Mouse (Mus musculus) right cerebral cortex, adult 2 months (tissue): ENCODE results near the gene Car11.

Experiments
- DNase-seq, 2 experiments: peaks; one replicate each; pipeline ENCODE4 v3.0.0; 2021 to 2022; ENCODE audit warnings: low spot score in 2 of 2

Car11 gene

DNA sequence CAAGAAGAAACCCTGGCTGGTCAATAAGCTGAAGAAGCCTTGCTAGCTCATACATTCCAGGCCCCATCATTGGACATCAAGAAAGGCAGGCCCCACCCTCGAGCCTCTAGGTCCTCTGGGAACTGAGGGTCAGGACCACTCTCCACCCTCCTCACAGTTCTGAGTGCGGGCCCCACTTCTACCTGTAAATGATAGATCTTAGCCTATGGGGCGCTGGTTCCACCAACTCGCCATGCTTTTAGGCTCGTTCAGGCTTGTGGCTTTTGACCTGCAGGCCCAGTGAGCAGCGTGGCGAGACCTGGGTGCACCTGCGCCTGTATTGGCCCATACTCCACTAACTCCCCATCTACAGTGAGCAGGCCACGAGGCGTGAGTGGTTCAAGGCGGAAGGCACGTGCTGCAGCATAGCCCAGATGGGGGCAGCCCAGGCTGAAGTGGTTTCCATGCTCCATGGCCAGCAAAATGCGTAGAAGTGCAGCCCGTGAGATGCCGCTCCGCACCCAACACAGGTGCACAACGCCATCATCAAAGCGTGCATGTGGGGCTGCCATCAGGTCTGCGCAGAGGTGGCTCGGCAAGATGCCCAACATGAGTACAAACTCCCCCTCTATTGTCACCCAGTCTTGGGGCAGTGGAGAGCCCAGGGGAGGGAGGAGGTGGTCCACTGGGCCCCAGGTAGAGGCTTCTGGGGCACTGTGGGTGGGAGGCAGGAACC, 11.0 kb downstream of the Car11 start:
- DNase-seq = no peak

DNA sequence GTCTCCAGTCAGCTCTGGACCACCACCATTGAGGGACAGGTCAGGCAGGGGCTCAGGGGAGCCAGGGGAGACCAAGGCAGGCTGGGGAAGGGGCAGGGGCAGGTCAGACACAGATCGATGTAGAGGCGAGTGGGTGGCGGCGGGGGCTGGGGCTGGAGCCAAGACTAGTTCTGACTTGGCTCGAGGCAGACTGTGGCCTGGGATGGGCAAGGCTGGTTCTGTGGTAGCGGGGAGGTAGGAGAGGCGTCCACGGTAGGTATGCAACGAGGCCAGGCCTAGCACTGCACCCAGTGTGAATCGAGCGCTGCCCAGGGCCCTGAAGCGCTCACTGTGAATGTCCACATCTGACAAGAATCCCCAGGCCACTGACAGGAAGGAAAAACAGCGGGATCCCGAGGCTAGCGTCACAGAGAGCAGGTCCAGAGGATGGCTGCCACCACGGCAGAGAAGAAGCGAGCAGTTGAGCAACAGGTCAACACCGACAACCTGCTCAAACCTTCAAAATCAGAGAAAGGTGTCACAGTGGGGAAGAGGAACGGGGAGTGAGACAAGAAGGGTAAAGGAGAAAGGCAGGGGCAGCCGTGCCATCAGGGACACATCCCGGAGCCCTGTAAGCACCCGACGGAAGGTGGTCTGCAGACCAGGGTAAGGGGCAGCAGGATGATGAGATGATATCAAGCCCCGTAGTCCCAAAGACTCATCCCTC, 11.8 kb downstream of the Car11 start:
- DNase-seq = no peak

DNA sequence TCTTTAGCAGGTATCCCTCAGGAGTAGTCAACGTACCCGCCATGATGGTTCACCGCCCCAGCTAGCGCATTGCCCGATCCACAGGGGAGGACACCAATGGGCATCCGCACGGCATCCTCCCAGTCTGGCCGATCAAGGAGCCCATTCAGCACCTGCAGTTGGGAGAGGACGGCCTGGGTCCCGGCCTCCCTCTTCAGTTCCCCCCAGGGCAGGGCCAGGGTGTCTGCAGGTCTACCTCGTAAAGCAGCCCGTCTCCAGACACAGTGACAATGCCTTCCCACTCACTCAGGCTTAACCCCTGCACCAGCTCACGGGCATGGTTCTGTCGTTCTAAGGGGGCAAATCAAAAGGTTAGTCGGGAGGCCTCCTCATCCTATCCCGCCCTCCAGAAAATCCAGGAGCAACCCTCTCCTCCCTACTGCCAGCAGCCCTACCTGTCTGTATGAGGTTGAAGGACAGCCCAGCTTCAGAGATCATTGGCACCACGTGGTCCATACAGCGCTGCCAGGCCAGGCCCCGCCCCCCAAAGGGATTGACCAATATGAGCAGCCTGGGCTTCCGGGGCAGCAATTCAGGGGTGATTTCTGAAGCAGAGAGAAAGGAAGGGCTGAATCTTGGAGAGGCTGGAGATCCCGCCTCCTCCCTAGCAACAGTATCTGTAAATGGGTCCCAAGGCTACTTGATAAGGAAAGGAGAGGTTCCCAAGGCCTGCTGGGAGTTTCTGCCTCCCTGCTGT, 12.5 kb downstream of the Car11 start:
- no peak for DNase-seq

DNA sequence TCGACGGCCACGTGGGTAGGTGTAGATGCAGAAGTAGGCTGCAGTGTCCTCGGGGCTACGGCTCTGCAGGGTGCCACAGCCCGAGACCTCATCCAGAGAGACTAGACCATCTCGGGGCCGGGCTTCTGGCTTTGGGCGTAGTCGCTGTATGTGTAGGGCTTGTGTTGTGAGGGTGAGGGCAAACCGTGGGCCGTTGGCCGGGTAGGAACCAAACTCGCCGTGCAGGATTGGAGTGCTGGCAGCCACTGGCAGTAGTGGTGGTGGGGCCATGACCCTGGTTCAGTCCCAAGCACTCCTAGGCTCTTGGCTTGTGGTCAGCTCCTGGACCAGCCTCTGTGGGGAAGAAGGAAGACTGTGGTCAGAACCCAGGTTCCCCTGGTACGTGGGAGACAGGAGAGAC, 13.8 kb downstream of the Car11 start:
- DNase-seq = no peak

DNA sequence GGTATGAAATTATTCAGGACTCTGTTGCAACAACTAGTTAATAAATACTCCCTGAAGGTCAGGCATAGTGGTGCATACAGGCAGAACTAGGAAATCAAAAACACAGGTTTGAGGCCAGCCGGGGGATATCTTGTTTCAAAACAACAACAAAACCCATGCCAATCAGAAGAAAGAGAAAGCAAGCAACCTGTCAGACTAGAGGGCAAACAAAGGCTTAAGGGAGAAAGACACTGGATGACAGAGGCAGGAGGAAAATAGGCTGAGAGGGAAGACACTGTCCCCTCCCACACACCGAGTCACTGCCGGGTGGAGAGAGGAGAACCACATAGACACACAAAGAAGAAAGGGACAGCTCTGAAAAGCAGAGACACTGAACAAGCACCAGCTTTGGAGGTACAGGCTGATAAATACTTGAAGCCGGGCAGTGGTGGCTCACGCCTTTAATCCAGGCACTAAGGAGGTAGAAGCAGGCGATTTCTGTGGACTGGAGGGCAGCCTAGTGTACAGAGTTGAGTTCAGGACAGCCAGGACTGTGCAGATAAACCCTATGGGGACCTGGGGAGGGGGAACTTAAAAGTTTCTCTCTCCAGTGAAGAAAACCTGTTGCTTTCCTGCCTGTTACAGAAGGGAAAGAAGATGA, 14.4 kb downstream of the Car11 start:
- no peak for DNase-seq

DNA sequence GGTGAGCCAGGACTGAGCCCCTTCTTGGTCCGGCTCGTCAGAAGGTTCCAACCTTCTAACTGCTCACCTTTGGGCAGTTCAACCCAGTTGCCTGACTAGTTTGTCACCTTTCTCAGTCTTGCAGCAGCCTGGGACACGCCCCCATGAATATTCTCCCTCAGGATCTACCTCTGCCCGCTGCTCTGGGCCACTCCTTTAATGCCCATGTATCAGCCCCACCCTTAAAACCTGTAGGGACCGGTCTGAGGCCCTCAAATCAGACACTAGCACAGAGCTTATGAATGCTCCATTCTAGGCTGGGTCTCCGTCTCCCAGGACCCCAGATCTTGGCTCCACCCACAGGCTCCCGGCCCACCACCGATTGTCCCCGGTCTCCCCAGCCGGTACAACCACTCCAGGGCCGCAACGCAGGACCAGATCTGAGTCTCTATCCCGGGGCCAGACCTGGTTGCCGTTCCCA, 15.0 kb downstream of the Car11 start:
- DNase-seq = no peak

DNA sequence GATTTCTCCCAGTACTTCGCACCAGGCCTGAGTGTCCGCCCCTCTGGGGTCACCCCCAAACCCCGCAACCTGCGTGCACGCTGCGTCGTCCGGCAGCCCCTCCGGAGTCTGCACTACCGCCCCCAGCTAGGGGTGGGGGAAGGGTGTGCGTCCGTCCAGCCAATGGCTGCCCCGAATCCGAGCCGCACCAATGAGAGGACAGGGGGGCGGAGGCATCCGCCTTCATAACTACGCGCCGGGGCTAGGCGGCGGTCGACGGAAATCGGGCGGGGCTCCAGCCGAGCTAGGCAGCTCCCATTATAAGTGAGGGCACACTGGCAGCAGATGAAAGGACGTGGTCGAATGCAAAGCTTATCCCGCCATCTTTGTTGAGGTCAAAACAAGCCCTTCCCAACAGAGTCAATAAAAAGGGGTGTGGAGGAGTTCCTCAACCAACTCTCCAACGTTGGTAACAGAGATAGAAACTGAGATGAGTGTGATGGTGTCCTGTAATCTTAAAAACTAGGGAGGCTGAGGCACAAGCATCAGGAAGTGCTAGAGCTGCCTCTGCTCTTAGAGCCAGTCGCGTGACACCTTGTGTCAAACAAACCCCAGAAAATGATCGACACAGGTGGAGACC, 15.6 kb downstream of the Car11 start, which contains the start of gene Rpl18:
TSS of gene Rpl18 (plus strand) at position 368 of the 619 bp plus-strand sequence.
- peak; percentile 98 for DNase-seq

DNA sequence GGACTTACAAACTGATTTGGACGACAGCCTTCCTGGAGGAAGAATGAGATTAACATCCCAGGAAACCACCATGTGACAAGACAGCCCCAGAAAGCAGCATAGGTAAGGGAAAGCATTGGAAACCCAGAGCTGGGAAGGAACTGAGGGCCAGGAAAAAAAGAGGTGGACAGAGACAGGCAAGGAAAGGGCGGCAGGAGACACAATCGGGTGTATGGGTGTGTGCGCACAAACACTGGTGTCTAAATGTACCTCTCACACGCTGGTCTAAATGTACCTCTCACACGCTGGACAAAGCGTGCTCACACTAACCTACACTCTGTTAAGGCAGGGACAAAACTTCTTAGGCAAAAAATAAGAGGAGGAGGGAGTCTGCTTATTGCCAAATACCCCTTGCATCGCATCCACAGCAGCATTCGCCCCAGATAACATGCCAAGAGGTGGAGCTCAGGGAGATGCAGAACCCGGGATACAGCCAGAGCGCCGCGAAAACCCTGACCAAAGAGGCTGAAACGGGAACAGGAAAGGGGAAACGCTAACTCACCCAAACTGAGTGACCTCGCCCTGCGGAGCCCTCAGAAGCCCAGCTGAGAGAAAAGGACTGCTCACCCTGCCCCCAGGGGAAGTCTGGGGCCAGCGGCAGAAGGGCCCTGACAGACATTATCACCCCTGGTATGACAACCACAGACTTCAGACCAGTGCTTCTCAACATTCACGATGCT, 16.3 kb downstream of the Car11 start:
- no peak for DNase-seq

DNA sequence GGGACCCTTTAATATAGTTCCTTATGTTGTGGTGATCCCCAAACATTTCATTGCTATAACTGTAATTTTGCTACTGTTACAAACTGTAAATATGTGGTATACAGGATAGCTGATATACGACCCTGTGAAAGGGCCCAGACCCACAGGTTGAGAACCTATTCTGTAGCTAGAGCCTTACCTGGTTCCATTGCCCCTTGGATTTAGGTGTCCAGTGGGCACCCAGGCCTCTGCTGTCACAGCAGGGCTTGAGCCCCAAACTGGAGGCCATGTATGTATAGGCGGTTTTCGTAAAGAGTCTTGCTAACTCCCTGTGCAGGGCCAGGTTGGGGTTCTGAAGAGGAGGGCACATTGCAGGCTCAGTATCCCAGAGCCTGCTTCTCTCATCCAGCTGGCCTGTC, 16.8 kb downstream of the Car11 start:
- DNase-seq = no peak

DNA sequence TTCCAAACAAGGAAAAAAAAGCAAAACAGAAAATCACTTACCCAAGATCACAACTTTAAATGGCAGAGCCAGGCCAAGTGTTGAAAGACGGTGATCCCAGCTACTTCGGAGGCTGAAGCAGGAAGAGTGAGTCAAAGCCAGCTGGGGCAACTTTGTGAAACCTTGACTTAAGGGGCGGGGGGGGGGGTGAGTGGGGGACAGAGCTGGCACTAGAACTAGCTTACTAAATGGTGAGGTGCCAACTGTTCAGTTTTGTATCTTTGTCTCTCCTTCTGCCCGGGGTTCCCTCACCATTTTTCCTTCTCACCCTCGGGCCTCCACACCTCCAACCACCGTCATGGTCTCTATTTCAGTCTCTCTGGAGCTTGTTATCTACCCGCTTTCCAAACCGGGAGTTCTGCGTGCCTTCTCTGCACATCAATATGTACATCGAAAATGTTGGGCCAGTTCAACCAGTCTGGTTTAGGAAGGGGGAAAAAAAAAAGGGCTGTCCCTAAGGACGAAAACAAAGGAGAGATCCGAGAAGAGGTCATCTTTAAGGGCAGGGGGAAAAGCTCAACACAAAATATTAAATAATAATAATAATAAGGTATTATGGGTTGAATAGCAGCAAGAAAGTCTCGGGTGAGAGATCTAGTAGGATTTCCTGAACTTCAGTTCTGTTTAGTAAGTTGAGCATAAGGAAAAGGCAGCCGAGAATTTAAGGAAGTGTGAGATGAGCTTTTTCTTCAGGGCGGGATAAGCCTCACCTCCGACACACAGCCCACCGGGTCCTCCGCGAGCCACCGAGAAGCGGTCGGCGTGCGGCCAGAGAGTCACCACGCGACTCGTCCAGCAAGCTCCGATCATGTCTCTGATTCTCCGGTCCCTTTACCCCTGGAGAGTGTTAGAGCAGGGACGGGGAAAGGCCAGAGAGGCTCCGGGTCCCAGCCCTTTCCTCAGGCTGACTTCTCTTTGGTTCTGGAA, 17.6 kb downstream of the Car11 start:
- DNase-seq = no peak

DNA sequence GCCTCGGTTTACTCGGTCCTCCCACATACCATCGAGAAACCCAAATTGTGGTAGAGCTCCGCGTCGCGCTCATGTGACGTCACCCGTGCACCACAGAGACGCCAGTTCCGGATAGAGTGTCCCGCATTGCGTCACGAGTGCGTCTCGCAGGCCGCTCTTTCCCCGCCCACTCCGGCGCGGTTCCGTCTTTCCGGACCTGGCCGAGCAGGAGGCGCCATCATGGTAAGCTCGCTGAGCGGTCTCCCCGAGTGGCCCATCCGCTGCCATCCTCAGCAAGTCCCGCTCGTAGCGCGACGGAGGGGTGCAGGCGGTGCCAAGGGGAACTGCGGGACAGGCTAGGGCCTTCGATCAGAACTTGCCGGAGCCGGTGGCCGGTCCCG, 18.3 kb downstream of the Car11 start, which contains the start of gene Sphk2:
TSS of gene Sphk2 (minus strand) at position 85 of the 380 bp plus-strand sequence.
- peak; percentile 99 to 100 for DNase-seq

DNA sequence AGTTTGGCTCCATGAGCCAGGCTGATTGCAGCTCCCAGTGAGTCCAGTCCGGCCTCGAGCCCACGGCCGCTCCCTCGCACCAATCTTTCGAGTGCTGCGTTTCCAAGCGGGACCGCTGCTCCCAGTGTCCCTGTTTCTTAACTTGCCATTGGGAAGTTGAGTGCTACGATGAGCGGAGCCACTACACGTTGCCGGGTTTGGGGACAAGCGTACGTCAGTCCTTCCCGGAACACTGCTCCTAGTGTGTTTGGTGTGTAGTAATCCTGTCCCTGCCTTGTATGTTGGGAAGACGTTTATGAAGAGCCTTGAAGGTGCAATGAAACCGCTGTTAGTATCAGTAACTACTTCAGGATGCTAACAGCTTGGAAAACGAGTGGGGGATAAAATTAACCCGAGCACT, 18.7 kb downstream of the Car11 start:
- DNase-seq = no peak

DNA sequence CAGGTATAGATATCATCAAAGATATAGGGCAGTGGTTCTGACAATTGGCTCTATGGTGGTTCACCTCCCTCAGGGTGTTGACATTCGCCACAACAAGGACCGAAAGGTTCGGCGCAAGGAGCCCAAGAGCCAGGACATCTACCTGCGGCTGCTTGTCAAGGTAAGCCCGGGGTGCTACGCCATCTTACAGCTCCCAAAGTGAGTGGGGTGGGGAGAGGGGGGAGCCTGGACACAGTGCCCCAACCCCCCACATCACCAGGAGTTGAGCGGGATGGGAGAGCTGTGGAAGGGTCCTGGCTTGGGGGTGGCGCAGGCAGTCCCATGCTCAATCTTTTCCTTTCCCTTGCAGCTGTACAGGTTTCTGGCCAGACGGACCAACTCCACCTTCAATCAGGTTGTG, 19.5 kb downstream of the Car11 start:
- no peak for DNase-seq

DNA sequence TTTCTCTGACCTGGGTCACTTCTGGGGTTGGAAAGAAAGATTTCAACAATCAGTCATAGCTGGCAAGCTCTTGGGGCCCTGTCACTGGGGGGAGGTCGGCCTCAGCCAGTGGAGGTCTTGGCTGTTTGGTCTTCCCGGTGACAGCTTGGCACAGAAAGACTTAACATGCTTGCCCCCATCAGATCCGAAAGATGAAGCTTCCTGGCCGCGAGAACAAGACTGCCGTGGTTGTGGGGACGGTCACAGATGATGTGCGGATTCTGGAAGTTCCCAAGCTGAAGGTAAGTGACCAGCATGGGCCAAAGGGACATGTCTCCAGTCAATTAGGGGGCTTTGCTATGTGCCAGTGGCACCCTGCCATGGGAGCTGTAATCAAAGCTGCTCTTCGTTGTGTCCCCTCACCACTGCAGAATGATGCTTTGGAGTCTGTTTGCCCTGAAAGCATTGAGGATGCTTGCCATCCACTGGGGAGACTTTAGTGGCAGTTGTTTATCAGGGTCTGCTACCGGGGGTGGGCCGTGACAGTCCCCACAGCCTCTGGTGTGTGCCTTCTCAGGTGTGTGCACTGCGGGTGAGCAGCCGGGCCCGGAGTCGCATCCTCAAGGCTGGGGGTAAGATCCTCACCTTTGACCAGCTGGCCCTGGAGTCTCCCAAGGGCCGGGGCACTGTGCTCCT, 20.2 kb downstream of the Car11 start:
- no peak for DNase-seq

DNA sequence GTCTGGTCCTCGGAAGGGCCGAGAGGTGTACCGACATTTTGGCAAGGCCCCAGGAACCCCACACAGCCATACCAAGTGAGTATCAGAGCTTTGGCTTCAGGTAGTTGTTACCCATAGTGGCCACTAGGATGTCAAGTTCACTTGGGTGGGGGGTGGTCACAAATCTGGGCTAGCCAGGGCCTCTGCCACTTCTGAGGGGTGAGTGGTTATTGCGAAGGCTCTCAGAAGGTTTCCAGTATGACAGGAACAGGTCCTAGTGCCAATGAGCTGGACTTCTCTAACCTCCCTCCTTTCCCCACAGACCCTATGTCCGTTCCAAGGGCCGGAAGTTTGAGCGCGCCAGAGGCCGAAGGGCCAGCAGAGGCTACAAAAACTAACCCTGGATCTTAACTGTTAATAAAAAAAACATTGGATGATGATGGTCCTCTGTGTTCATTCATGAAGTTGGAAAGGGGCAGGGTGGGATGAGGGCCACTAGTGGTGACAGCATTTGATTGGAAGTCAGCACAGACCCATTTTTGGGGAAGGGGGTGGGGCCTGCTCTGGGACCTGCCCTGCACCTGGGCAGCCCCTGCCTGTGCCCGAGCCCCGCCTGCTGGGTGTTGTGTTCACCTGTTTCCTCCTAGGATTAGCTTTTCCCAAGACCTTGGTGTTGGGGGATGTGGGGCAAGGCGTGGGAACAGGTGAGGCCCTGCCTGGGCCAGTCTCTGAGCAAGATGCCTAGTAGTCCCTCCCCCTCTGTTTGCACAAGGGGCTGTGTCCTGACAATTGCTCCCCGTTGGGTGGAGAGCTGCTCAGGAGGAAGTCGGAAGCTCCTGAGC, 21.0 kb downstream of the Car11 start, which contains the start of gene Fam83e:
TSS of gene Fam83e (plus strand) at position 800 of the 821 bp plus-strand sequence.
- no peak for DNase-seq

DNA sequence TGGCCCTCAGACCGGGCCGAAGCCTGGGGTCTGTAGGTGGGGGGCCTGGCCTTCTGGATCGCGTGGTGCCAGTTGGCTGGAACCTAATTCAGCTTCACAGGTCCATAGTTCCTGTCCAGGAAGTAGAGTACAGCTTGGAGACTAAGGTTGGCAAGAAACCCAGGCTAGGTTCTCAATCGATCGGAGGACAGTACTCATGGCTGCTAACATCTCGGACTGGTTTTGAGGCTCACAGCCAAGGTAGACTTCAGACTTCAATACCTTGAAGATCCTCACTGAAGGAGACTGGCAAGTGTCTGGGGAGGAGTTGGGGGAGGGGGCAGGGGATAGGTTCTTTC, 21.6 kb downstream of the Car11 start:
- DNase-seq = no peak

DNA sequence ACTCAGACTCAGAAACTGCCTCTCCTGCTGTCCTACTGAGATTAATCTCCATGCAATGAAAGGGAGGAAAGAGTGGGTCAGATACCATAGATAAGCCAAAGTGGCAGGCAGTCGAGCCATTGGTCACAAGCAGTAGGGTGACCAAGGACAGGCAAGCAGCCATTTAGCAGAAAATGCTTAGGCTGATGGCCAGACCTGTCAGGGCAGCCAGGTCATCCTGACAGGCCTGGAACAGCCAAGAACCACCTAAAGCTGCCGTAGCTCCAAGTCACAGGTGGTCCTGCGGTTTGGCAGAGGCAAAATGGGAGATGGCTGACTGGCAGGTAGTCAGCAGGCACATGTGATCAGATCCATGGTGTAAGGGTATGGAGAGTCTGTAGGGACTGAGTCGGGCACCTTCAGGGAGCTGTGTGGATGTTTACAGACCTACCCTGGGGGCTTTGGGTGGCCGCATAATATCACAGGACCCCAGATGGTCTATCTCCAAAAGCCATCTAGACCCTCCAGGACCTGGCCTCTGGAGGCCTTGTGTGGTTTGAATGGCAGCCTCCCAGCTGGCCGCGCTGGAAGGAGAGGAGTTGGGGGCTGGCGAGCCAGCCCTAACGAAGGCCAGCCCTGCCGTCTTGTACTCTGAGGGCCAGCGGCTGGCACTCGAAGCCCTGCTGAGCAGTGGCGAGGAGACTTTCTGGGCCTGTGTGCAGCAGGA, 22.2 kb downstream of the Car11 start:
- no peak for DNase-seq

DNA sequence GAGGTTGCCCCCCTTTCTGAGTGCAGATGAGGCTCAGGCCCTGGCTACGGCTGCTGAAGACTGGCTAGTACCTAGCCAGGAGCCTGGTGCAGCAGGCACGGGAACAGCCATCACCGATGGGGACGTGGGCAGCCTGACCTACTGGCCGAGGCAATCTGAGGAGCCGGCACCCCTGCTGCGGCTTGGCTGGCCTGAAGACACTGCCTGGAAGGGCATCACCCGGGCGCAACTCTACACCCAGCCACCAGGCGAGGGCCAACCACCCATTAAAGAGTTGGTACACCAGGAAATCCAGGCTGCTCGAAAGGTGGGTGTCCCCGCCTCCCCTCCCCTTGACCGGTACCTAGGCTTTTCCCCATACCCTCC, 22.7 kb downstream of the Car11 start:
- DNase-seq = no peak
